Mouse (Mus musculus) cerebellum, adult 11 months (tissue): ENCODE results near the gene Utrn.

Source experiments
- DNase-seq: peaks from one replicate; pipeline ENCODE4 v3.0.0; 2022

Gene Utrn

DNA sequence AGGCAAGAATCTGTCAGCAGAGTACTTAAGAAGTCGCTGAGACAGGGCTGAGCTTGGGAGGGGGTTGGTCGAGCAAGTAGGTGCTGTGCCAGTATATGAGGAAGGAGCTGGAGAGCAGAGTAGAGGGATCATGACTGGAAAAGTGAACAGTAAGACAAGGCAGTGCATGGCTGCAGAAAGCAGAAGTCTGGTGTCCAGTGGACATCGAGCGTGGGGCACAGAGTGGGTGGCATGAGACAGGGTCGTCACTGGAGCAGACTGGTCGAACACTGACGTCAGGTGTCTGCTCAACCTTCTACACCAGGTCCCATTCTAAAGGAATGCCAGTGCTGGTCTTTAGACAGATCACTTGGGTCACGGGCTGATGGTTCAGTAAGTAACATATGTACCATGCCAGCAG is 371.6 kb downstream of the Utrn start:
- no peak for DNase-seq

DNA sequence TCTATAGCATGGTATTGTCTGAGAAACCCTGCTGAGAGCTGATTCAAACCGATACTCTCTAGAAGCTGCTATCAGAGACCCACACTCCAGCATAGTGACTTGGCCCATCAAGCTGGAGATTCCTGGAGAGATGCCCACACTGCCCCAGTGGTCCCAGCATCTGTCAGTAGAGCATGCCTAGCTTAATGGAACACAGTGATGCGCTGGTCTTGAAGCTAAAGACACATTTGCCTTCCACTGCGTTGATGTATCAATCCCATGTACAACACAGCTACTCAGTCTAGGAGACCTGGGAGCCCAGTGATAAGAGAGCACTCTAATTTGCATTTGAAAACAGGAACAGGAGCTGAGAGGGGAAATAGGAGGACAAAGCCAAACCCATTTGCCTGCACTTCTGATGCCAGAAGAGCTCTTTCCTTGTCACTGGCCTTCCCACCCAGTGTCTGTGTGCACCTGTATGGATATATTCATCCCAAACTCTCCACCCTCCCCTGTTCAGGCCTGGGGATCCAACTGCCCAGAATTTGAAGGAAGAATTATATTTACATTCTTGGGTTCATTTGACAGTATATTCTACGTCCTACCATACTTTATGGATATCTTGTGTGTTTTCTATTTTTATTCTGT is 379.5 kb downstream of the Utrn start:
- DNase-seq, result no peak

DNA sequence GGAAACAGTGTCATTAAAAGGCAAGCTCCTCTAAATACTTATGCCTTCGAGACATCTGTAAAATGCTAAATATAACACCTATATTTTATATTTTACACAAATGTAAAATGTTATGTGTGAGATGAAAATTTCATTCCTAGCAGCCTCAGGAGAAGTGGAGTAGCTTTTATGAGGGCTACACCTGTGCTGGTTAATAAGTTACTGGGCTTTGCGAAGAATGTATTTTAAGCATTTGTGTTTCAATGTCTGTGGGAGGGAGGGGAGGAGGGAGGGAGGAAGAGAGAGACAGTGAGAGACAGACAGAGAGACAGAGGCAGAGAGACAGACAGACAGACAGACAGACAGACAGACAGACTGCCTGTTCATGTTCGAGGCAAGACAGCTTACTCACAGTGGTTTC is 380.6 kb downstream of the Utrn start:
- no peak for DNase-seq

DNA sequence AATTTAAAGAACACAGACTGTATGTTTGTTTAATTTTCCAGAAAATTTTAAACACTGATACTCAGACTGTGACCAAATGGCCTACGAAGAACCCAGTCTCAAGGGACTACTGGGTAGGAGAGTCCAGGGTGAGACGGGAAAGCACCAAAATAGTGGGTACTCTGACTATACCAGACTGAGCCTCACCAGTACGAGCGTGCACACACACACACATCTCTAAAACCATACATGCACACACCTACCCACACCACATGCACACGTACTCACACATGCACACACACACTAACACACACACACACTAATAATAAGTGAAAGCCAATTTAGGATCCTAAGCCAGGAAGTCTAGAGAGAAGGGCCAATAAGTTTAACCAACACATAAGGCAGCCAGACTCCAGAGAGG is 381.0 kb downstream of the Utrn start:
- no peak for DNase-seq

DNA sequence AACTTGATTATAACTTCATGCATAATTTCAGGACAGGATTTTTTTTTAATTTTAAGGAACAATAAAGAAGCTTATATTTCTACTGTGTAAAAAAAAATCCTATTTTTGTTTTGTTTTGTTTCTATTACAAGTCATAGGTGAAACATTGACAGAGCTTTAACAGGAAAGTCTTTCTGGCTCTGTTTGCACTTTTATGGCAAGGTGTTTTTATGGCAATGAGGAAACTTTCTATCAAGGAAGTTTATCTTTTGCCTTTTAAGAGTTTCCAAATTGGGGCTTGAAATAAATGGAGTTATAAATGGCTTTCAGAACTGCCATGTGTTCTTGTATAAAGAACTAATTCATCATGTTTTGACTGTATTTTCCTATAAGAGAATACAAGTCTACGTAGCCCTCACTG is 385.7 kb downstream of the Utrn start:
- no peak for DNase-seq

DNA sequence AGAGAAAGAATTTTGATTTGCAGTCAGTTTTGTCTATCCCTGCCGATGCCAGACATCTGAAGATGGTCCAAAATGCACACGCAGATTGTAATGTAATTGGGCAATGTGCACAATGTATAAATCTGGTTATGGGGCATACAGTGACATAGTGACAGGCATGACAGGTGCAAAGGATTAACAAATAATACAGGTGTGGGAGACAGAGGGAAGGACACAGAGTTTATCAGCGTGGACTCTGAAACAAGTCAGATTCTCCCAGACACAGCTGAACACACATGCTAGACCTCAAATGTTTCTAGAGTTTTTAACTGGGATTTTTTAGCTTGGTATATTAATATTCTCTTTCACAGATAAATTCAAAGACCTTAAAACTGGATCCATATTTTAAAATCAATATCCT is 386.2 kb downstream of the Utrn start:
- no peak for DNase-seq

DNA sequence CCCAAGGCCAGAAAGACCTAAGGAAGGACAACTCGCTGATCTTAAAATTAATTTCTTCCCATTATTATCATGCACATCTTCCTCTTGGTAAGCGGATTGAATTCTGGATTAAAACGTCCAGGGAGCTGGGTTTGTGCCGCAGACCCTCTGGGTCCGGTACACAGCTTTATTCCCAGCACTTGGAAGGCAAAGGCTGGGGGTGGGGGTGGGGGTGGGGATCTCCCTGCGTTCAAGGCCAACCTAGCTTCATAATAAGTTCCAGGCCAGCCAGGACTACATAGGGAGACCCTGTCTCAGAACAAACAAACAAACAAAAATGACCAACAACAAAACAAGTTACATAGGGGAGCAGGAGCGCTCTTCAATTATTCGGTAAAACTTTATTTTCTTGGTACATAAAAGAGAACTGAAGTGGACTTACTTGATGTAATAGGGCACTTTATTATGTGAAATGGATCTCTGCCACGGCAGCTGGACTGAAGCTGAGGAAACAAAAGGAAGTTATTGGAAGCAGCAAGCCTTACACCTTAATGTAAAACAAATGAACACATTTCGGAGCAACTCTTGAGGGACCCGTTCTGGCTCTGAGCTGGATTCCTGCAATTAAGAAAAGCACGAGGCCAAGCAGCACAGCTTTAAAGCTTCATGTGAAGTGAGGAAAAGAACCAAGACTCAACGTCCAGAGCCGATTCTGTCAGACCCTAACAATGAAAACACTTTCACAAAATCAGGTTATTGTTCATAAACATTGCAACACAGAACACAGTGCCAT is 394.1 kb downstream of the Utrn start:
- no peak for DNase-seq

DNA sequence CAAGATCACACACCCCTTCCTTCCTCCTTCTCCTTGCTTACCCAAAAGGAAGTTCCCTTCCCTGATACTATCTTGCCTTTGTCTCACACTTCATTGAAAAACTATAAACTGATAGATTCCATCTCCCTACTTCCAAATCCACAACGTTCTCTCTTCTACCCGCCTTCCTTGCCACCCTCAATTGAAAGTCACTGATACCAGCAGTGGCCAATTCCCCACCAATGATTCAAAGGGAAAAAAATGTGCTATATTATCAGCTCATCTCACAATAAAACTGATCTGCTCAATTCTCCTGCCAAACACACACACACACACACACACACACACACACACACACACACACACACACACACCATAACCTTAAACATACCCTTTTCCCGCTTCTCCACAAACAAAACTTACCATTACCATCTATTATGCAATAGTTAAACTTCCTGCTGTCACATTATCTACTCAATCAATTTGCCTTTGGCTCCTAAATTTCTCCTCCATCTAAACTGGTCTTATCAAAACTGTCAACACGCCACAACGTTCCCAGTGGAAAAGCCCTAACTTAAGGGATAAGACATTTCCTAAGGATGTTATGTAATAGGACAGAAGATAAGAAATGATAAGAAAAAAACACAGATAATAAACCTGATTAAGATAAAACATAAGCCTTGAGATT is 399.6 kb downstream of the Utrn start:
- no peak for DNase-seq

DNA sequence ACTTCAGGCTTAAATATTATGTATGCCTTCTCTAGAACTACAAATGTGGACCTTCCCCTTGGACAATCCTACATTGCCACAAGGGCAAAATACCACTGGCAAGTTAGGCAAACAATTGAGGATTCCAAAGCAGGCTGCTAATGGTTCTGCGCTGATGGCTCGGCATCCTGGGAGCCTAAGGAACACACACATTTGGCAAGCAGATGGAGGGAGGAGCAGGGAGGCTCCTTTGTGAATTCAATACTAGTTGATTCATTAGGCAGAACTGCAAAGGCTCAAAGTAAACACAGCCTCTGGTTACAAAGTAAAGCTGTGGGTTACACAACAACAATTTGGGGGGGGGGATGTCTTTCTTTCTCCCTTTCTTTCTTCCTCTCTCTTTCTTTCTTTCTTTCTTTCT is 401.6 kb downstream of the Utrn start:
- no peak for DNase-seq

DNA sequence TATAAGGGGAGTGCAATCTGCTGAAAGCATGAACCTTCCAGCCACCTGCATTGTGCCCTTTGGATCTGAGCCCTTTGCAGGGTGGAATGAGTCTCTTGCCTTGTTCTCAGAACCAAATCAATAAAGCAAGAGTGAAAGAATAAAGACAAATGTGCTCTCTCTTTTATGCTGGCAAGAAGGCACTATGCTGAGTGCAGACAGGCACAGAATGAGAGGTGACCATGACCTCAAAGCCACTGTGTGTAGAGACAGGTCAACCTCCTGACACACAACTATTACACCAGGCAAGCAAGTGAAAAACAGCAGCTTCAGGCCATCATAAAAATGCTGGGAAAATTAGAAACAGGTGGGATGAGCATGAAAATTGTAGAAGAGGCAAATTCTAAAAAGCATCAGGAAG is 408.2 kb downstream of the Utrn start:
- no peak for DNase-seq

DNA sequence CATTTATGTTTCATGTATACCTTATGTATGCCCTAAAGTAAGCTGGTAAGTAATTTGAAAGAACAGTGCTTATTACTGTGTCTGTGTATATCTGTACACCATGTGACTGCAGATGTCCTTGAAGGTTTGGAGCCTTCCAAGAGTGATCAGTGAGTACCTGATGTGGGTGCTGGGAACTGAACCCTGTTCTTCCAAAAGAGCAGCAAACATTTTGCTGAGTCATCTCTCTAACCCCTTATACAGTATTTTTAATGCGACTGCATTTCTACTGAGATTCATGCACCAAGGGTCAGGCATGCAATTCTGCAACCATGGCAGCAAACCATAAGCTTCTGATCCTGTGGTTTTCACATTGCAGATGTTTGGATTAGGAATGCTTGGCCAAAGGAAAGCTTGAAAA is 412.3 kb downstream of the Utrn start:
- no peak for DNase-seq

DNA sequence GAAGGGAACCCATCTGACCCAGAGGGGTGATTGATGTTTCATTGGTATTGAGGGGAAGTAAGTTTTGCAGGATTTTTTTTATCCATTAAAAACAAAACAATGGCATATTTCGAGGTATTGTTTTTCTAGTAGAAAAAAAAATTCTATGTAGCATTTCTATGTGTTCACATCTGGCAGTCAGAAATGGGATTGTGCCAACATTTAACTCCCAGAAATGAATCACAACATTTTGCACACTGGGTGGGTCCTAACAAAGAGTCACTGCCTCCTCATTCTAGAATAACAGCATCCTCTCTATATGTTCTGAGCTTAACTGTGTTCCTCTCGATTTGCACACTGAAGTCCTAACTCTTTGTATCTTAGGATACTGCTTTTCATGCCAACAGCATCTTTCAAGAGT is 416.5 kb downstream of the Utrn start:
- DNase-seq, result no peak

DNA sequence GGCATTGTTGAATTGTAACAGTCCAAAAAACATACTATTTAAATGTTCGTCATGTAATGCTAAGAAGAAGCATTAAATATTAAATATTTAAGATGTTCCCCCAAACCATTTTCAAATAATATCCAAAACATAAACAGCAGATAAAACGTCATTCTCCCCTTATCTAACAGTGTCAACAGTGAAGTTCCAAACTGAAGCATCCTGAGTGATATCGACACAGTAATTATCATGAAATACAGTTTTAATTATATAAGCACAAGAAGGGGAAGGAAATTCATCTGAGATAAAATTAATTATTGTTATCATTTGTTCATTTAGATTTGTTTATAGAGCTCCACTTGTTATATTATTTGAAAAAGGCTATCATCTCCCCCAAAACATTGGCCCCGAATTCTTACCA is 425.0 kb downstream of the Utrn start:
- DNase-seq, result no peak

DNA sequence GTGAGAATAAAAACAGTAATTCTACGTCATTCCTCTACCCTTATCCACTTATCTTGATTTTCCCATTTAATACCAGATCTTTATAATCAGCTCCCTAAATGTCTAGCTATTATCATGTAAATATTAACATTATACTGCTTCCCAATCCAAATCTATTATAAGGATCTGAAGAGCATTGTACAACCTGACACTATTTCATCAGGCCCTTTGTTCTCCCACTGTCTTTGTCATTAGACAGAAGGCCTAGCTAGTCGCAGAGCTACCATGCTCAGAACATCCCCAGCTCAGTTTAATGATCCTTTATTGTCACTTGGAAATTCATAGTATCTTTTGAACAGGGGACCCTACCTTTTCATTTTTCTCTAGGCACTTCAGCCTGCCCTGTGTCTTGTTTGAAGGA is 436.0 kb downstream of the Utrn start:
- no peak for DNase-seq

DNA sequence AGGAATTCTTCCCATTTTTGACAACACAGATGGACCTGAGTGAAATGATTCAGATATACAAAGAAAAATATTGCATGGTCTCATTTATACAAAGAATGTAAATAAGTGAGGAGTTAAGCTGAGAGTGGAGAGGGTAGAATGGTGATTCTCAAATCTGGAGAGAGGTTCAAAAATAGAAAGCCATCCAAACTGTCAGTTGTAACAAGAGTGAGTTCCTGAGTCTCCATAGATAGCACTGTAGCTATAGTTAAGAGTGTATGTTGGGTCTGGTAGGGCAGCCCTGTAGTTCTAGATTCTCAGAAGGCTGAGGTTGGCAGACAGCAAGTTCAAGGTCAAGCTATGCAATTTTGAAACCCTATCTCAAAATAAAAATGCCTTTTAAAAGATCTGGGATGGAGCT is 438.8 kb downstream of the Utrn start:
- no peak for DNase-seq

DNA sequence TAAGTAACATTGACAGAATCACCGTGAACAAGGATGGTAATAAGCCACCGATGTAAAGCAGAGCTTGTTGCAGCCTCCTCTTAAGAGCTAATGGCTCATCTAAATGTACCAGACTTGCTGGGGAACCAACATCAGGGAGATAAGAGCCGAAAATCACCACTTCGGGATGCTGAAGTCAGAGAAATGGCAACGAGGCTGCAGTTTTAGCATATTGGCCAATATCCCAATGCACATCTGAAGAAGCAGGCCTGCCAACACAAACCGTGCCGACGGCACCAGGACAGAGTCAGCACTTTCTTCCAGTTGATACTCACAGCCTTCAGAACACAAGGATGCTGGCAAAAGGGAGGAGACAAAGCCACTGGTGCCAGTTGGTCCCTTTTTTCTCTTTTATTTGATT is 442.3 kb downstream of the Utrn start:
- no peak for DNase-seq

DNA sequence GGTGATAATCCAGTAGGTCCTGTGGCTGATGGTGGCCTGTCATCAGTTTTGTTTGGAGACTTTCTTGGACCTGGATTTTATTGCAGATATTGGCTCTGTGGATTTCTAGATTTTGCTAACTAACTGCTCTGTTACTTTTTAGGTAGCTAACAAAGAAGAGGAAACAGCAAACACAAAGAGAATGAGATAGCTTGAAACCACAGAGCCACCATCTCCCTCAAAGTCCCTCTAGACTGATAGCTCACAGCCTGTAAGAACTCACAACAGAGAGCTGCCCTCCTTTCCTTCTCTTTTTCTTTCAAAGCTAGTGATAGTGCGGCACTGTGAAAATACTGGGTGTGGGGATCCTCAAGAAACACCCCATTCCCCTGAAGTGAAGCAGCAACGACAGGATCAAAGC is 444.2 kb downstream of the Utrn start:
- no peak for DNase-seq

DNA sequence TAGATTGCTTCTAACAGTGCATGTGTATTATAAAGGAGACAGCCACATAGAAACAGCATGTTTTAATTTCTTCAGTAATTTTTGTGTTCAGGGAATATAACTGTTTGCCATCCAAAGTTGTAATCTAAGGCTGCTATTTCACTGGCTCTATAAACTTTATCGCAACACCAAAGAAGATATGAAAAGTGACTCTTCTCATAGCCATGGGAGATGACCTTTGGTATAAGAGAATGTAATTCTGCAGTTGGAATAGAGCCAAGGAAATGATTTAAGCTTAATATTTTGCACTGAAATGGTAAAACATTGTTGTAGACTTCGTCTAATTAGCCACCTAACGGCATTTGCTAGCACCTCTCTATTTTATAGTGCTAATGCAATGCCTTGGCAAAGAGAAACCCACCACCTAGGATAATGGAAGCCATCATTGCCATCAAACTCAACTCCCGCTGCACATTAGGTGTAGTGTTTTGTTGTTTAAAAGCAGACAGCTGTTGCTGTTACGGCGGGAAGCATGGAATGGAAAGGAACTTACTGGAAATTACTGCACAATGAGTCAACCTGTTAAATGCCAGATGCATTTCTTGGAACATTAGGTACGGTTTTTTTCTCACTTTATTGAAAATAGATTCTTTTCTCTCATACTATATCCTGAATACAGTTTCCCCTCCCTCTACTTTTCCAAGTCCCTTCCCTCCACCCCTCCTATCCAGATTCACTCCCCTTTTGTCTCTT is 445.0 kb downstream of the Utrn start:
- DNase-seq, result no peak

DNA sequence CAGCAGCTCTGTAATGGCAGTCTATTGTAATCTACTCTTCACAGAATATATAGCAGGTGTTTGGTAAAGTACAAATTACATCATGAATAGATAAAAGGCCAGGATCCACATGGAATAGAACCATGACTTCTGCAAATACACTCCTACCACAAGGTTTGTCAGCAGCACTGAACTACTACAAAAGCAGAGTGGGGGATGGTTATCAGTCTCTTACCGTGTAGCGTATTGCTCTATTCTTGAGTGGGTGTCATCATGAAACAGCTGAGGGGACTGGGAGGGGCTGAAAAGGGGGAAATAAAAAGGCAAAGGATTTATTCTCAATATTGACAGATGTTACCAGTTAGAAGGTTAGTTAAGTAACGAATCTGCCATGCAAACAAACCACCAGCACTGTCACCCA is 454.2 kb downstream of the Utrn start:
- no peak for DNase-seq

DNA sequence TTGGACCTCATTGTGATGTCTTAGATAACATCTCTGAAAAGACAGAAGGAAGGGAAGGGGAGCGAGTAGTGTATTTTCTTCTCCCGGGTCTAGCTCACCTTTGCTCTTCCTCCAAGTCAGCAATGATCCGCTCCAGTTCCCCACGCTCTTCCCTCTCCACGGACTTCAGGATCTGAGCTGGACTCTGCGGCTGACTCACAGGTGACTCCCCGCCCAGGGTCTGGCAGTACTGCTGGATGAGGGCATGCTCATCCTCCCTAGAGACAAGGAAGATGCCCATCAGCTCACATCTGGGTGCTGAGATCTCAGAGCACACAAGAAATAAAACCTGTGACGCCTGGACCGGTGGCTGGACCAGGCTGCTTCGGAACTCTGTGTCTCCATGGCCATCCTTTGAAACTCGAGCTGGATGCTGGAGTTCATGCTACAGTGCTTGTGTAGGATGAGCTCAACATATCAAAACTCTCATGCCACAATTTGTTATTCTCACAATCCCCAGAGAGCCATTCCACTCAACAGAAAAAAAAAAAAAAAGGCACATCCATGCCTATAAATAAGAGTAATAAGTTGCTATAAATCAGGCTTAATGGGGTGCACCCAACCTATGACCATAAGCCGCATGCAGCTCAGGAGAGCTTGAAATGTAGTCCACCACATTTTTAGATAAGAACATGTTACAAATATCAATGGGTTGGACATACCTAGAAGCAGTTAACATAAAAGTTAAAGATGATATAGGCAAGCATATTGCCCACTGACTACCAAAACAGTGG is 462.6 kb downstream of the Utrn start:
- no peak for DNase-seq

DNA sequence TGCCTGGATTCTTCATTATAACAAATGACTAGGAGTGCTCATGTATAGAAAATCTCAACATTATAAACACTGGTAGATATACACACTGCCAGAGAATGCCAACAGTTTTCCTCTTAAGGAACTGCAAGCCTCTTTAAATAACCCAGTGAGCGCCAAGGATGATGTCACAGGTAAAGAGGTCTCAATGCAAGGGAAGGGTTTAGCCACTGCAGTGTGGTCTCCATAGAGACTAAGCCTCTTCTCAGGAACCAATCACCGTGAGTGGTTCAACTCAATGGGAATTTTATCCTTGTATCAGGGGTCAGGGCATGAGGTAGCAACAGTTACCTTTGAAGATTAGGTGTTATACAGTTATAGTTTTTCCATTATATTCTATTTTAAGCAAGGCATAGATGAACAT is 469.7 kb downstream of the Utrn start:
- no peak for DNase-seq

DNA sequence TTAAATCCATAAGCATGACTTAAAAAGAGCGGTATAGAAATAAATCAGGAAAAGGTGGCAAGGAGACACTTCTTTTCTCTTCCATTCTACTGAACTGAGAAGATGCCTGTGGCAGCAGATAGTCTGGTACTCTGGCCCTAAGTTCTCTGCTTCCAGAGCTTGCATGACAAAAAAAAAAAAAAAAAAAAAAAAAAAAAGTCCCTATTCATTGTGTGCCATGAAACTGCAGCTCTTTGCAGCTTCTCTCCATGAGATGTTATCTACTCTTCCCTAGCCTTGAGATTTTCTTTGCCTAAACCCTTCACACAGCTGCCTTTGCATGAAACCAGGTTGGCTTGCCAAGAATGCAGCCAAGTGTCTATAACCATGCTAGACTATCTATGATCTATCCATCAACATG is 489.0 kb downstream of the Utrn start:
- DNase-seq, result no peak

DNA sequence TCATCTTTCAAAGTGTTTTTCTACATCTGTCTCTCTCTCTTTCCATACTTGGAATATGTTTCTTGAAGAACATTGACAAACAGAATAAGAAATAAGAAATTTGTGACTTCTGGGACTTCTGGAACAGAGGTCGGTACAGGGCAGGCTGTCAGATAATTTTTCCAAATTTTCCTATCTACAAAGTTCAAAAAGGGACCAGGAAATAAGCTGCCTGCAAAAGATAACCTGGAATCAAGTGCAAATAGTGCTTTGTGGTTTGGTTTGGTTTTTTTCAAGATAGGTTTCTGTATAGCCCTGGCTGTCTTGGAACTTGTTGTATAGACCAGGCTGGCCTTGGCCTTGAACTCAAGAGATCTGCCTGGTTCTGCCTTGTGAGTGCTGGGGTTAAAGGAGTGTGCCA is 490.0 kb downstream of the Utrn start:
- no peak for DNase-seq
